Mouse (Mus musculus) CH12.LX (cell line): ENCODE results near the gene Gjc2. TPM values are rescaled to one million over a fixed set of nuclear protein-coding genes. Genes with fewer than 3 reads are reported as not detected.

Experiments
- DNase-seq: peaks from one replicate; pipeline ENCODE4 v3.0.0-alpha.2; 2013; ENCODE audit errors: extremely low read depth
- H3K27ac ChIP-seq: 2 replicates; pipeline ENCODE4 v1.5.1; 2012; ENCODE audit warnings: low read depth, mild to moderate bottlenecking, control low read depth, moderate library complexity; ENCODE audit not compliant: insufficient read depth
- H3K27me3 ChIP-seq: replicated peaks from 2 replicates; pipeline ENCODE3; 2012; ENCODE audit warnings: inconsistent platforms
- H3K36me3 ChIP-seq, 2 experiments: replicated peaks in 1 of 2; 2 replicates each; pipeline versions ENCODE3 to v1.6.1; 2012; ENCODE audit warnings: inconsistent platforms in 1 of 2, low read length in 1 of 2, mild to moderate bottlenecking in 1 of 2, mixed read lengths in 1 of 2, moderate library complexity in 1 of 2; ENCODE audit not compliant: control insufficient read depth in 1 of 2, insufficient read depth in 1 of 2
- H3K4me1 ChIP-seq, 2 experiments: 2 replicates each; pipeline ENCODE4 v1.6.1; 2012; ENCODE audit warnings: inconsistent platforms in 1 of 2, moderate library complexity in 1 of 2; ENCODE audit not compliant: insufficient read depth in 2 of 2, control insufficient read depth in 1 of 2
- H3K4me2 ChIP-seq: 2 replicates; pipeline ENCODE4 v1.6.1; 2012; ENCODE audit warnings: low read depth, mild to moderate bottlenecking, control low read depth; ENCODE audit not compliant: poor library complexity, insufficient read depth, severe bottlenecking
- H3K4me3 ChIP-seq, 3 experiments: fragments of 150-350 bp in 1 of 3; sonication (generic) in 1 of 3; replicated peaks in 1 of 3; 2 replicates each; pipeline versions ENCODE3 to v1.5.1; 2011 to 2012; ENCODE audit warnings: low read depth in 2 of 3, low read length in 2 of 3, mild to moderate bottlenecking in 2 of 3, moderate library complexity in 2 of 3, control low read depth in 1 of 3, improper control_type of control experiment in 1 of 3, inconsistent platforms in 1 of 3, mixed read lengths in 1 of 3; ENCODE audit not compliant: poor library complexity in 1 of 3
- H3K79me2 ChIP-seq: replicated peaks from 2 replicates; pipeline ENCODE4 v1.6.1; 2012; ENCODE audit warnings: mild to moderate bottlenecking, moderate library complexity; ENCODE audit not compliant: control insufficient read depth, poor library complexity, insufficient read depth, severe bottlenecking; ENCODE audit errors: extremely low read depth
- H3K9ac ChIP-seq: 2 replicates; pipeline ENCODE4 v1.6.1; 2012; ENCODE audit warnings: low read depth, mild to moderate bottlenecking, control low read depth, moderate library complexity; ENCODE audit not compliant: insufficient read depth
- H3K9me3 ChIP-seq: replicated peaks from 2 replicates; pipeline ENCODE3; 2012; ENCODE audit warnings: low read length, inconsistent platforms, mixed read lengths
- BHLHE40 ChIP-seq: IDR thresholded peaks from 2 replicates; pipeline ENCODE4 v1.6.1; 2011; ENCODE audit warnings: mild to moderate bottlenecking, low read depth, low read length, improper control_type of control experiment
- CHD1 ChIP-seq: IDR thresholded peaks from 2 replicates; pipeline ENCODE4 v1.6.1; 2012; ENCODE audit warnings: low read depth, low read length, improper control_type of control experiment, inconsistent platforms
- CTCF ChIP-seq, 2 experiments: IDR thresholded peaks in 1 of 2; conservative IDR thresholded peaks in 1 of 2; 2 replicates each; pipeline ENCODE4 v1.5.1; 2011 to 2012; ENCODE audit warnings: low read depth in 2 of 2, low read length in 2 of 2, improper control_type of control experiment in 1 of 2, inconsistent platforms in 1 of 2, mild to moderate bottlenecking in 1 of 2, moderate library complexity in 1 of 2
- ELF1 ChIP-seq: IDR thresholded peaks from 2 replicates; pipeline ENCODE4 v1.6.1; 2014; ENCODE audit warnings: low read depth, mild to moderate bottlenecking, inconsistent platforms, low read length, improper control_type of control experiment
- EP300 ChIP-seq: IDR thresholded peaks from 2 replicates; pipeline ENCODE4 v1.6.1; 2011; ENCODE audit warnings: low read length, improper control_type of control experiment
- HCFC1 ChIP-seq: IDR thresholded peaks from 2 replicates; pipeline ENCODE4 v1.6.1; 2012; ENCODE audit warnings: low read depth, mild to moderate bottlenecking, inconsistent platforms, low read length, improper control_type of control experiment
- IRF4 ChIP-seq: IDR thresholded peaks from 2 replicates; pipeline ENCODE4 v1.6.1; 2014; ENCODE audit warnings: low read depth, mild to moderate bottlenecking, inconsistent platforms, low read length, improper control_type of control experiment
- JUN ChIP-seq: IDR thresholded peaks from 2 replicates; pipeline ENCODE4 v1.6.1; 2011; ENCODE audit warnings: low read depth, mild to moderate bottlenecking, low read length, improper control_type of control experiment, moderate library complexity; ENCODE audit not compliant: insufficient read depth
- JUND ChIP-seq: conservative IDR thresholded peaks from 2 replicates; pipeline ENCODE4 v1.6.1; 2011; ENCODE audit warnings: low read depth, low read length, improper control_type of control experiment
- KAT2A ChIP-seq: IDR thresholded peaks from 2 replicates; pipeline ENCODE4 v1.6.1; 2012; ENCODE audit warnings: low read length, improper control_type of control experiment, inconsistent platforms; ENCODE audit not compliant: insufficient replicate concordance
- MAZ ChIP-seq: IDR thresholded peaks from 2 replicates; pipeline ENCODE4 v1.6.1; 2012; ENCODE audit warnings: low read depth, mild to moderate bottlenecking, inconsistent platforms, low read length, improper control_type of control experiment, moderate library complexity
- MEF2A ChIP-seq: IDR thresholded peaks from 2 replicates; pipeline ENCODE4 v1.6.1; 2014; ENCODE audit warnings: low read depth, mild to moderate bottlenecking, inconsistent platforms, low read length, improper control_type of control experiment, borderline replicate concordance
- NELFE ChIP-seq: IDR thresholded peaks from 2 replicates; pipeline ENCODE4 v1.6.1; 2011; ENCODE audit warnings: low read depth, low read length, improper control_type of control experiment
- NRF1 ChIP-seq: IDR thresholded peaks from 2 replicates; pipeline ENCODE4 v1.6.1; 2014; ENCODE audit warnings: low read depth, mild to moderate bottlenecking, inconsistent platforms, low read length, improper control_type of control experiment, moderate library complexity
- PAX5 ChIP-seq: IDR thresholded peaks from 2 replicates; pipeline ENCODE4 v1.6.1; 2012; ENCODE audit warnings: low read length, inconsistent platforms, mixed read lengths
- POLR2A ChIP-seq: IDR thresholded peaks from 2 replicates; pipeline ENCODE4 v1.6.1; 2011; ENCODE audit warnings: low read depth, mild to moderate bottlenecking, improper control_type of control experiment, low read length
- RCOR1 ChIP-seq: conservative IDR thresholded peaks from 2 replicates; pipeline ENCODE4 v1.6.1; 2012; ENCODE audit warnings: low read depth, mild to moderate bottlenecking, inconsistent platforms, low read length, improper control_type of control experiment
- SMC3 ChIP-seq: IDR thresholded peaks from 2 replicates; pipeline ENCODE4 v1.6.1; 2011; ENCODE audit warnings: low read depth, low read length, improper control_type of control experiment
- UBTF ChIP-seq: IDR thresholded peaks from 2 replicates; pipeline ENCODE4 v1.6.1; 2012; ENCODE audit warnings: low read depth, mild to moderate bottlenecking, inconsistent platforms, low read length, improper control_type of control experiment, moderate library complexity
- ZC3H11A ChIP-seq: IDR thresholded peaks from 2 replicates; pipeline ENCODE4 v1.6.1; 2012; ENCODE audit warnings: low read depth, mild to moderate bottlenecking, inconsistent platforms, low read length, improper control_type of control experiment
- ZKSCAN1 ChIP-seq: IDR thresholded peaks from 2 replicates; pipeline ENCODE4 v1.6.1; 2012; ENCODE audit warnings: low read depth, inconsistent platforms, low read length, improper control_type of control experiment, borderline replicate concordance
- ZMIZ1 ChIP-seq: IDR thresholded peaks from 2 replicates; pipeline ENCODE4 v1.6.1; 2012; ENCODE audit warnings: low read depth, mild to moderate bottlenecking, inconsistent platforms, low read length, improper control_type of control experiment
- dilution Hi-C: fragments of 300-500 bp; cut with MboI; formaldehyde crosslinking; loops from 2 replicates; pipeline ENCODE4 v1.14.3; 2020; ENCODE audit warnings: low sequenced_read_pairs; ENCODE audit not compliant: extremely low pct_unique_long_range_greater_than_20kb, extremely low pct_ligation_motif_present
- in situ Hi-C: fragments of 300-500 bp; cut with MboI; formaldehyde crosslinking; loops from 3 replicates; pipeline ENCODE4 v1.14.3; 2019; ENCODE audit warnings: low sequenced_read_pairs, low pct_ligation_motif_present, low pct_unique_long_range_greater_than_20kb, mixed read lengths
- polyA plus RNA-seq: library from polyadenylated mRNA; unstranded; fragments of >175 nt; gene quantifications from 2 replicates; pipeline ENCODE4 v1.2.1, GENCODE M21; 2012; ENCODE audit warnings: low read depth; ENCODE audit not compliant: insufficient read length
- total RNA-seq, 2 experiments: library from RNA; depleted of rRNA; stranded (reverse); fragments of 300-350 nt in 1 of 2; fragments of >200 nt in 1 of 2; gene quantifications; 2 replicates each; pipeline ENCODE4 v1.2.3; 2012 to 2014

Gjc2 gene
- total and polyA plus RNA-seq, 3 experiments = 0.08 to 0.13 TPM; not detected in 1

- in situ Hi-C loops = no loop called here
- peaks cover 0 to 12% of the 10 kb centered on the region in 2 experiments; a peak in 2 of 4 replicates for H3K4me1 ChIP-seq
- peaks cover 47% of the 10 kb centered on the region for H3K27me3 ChIP-seq
- dilution Hi-C loops = no loop called here
- H3K9me3 ChIP-seq = peaks cover 6% of the 10 kb centered on the region
- H3K79me2 ChIP-seq = no peaks in the 10 kb centered on the region
- H3K9ac ChIP-seq = no peak overlapping the region
- H3K4me2 ChIP-seq = no peak overlapping the region
- no peak overlapping the region for H3K4me3 ChIP-seq
- H3K27ac ChIP-seq = no peak overlapping the region
- H3K36me3 ChIP-seq = no peaks in the 10 kb centered on the region
- DNase-seq = no peak
- TF ChIP-seq ZKSCAN1 (no peak), BHLHE40 (no peak), POLR2A (no peak), RCOR1 (no peak), SMC3 (no peak), ELF1 (no peak), CHD1 (no peak), JUND (no peak), CTCF (conservative IDR thresholded peaks at IDR 0.05 in 1 of 2, IDR thresholded peaks at IDR 0.05 in 1 of 2; ENCODE audit: low read depth in 2 of 2, low read length in 2 of 2) (no peak), KAT2A (no peak), MEF2A (no peak), UBTF (no peak), NRF1 (no peak), IRF4 (no peak), ZC3H11A (no peak), NELFE (no peak), EP300 (no peak), JUN (no peak), MAZ (no peak), ZMIZ1 (no peak)
Measured at GRCm38 (mm10) chr11:59142962-59143361, 40.1 kb downstream of the Gjc2 start.

- in situ Hi-C loops = no loop called here
- dilution Hi-C loops = no loop called here
Measured at GRCm38 (mm10) chr11:59141772-59142370, 41.1 kb downstream of the Gjc2 start.

More at GRCm38 (mm10) chr11:59141772-59142370, 41.1 kb downstream of the Gjc2 start:
- TF ChIP-seq PAX5 (no peak), JUN (no peak), HCFC1 (no peak), POLR2A (peak; percentile 33; the same call in 1 of the 2 replicates), CTCF (conservative IDR thresholded peaks at IDR 0.05 in 1 of 2, IDR thresholded peaks at IDR 0.05 in 1 of 2; ENCODE audit: low read depth in 2 of 2, low read length in 2 of 2) (no peak), MAZ (no peak)
- H3K79me2 ChIP-seq = no peaks in the 10 kb centered on the region
- H3K9me3 ChIP-seq = peaks cover 6% of the 10 kb centered on the region
- peak overlapping the region in 1 of 3 experiments; percentile 33 for H3K4me3 ChIP-seq
- no peaks in the 10 kb centered on the region for H3K36me3 ChIP-seq
- H3K4me1 ChIP-seq = peaks cover 0 to 12% of the 10 kb centered on the region in 2 experiments; a peak in 2 of 4 replicates
- peak; percentile 12 for DNase-seq
- H3K9ac ChIP-seq = no peak overlapping the region
- peaks cover 45% of the 10 kb centered on the region for H3K27me3 ChIP-seq
- H3K4me2 ChIP-seq = peak overlapping the region; percentile 38
- no peak overlapping the region for H3K27ac ChIP-seq
